Mouse (Mus musculus) bone marrow, adult 2 months (tissue): ENCODE measurements at regions not wholly inside any gene's neighbourhood (a gene's known extent, or its start where the extent isn't known, plus 50 kb on each side); places are given as distances from the start of the nearest gene placed in this dataset.

ENCODE experiments used
- CTCF ChIP-seq: fragments of 200-500 bp; IDR thresholded peaks from 2 replicates; pipeline ENCODE4 v1.5.1; 2011; ENCODE audit warnings: low read length, control low read depth; ENCODE audit not compliant: control insufficient read depth, insufficient read depth
- POLR2A ChIP-seq: fragments of 200-500 bp; IDR thresholded peaks from 2 replicates; pipeline ENCODE4 v1.6.1; 2011; ENCODE audit warnings: low read depth, mild to moderate bottlenecking, control low read depth, low read length, borderline replicate concordance; ENCODE audit not compliant: control insufficient read depth

- TF ChIP-seq CTCF (no peak), POLR2A (no peak)
Observed at GRCm38 (mm10) chr8:26441268-26442030, 322.1 kb downstream of the Gm45692 start.
